Mouse (Mus musculus) cerebellum, adult 2 months (tissue): ENCODE data around the gene Klc1.

Experiments used
- CTCF ChIP-seq: fragments of 200-500 bp; IDR thresholded peaks from 2 replicates; pipeline ENCODE4 v1.5.1; 2011; ENCODE audit warnings: low read depth, mild to moderate bottlenecking, control low read depth, low read length, moderate library complexity, borderline replicate concordance; ENCODE audit not compliant: insufficient read depth
- POLR2A ChIP-seq: fragments of 200-500 bp; IDR thresholded peaks from 2 replicates; pipeline ENCODE4 v1.6.1; 2011; ENCODE audit warnings: low read length, control low read depth, borderline replicate concordance; ENCODE audit not compliant: insufficient read depth

GRCm38 (mm10) chr12:111726122-111726463 lies 32.6 kb upstream of the Klc1 start:
- no peak for TF ChIP-seq CTCF
- TF ChIP-seq POLR2A: no peak
